Mouse (Mus musculus) intestine, embryonic 15.5 days (tissue): ENCODE measurements at regions not wholly inside any gene's neighbourhood (a gene's known extent, or its start where the extent isn't known, plus 50 kb on each side); places are given as distances from the start of the nearest gene placed in this dataset.
A peak's percentile ranks its signal among the peaks of the same experiment; 100 is the strongest.

Experiments
- ATAC-seq: fragments of 200-750 bp; cut with Nextera tagmentation; 2 replicates; pipeline ENCODE4 v1.8.0; 2017; ENCODE audit warnings: moderate TSS enrichment, moderate library complexity
- H3K27ac ChIP-seq: fragments of 300-500 bp; sonication (generic); 2 replicates; pipeline ENCODE4 v1.5.1; 2015; ENCODE audit warnings: mild to moderate bottlenecking, inconsistent platforms
- H3K27me3 ChIP-seq: fragments of 300-500 bp; sonication (generic); replicated peaks from 2 replicates; pipeline ENCODE4 v1.6.1; 2015; ENCODE audit warnings: inconsistent platforms
- H3K36me3 ChIP-seq: fragments of 300-500 bp; sonication (generic); 2 replicates; pipeline ENCODE4 v1.6.1; 2015; ENCODE audit warnings: inconsistent platforms
- H3K4me1 ChIP-seq: fragments of 300-500 bp; sonication (generic); replicated peaks from 2 replicates; pipeline ENCODE4 v1.6.1; 2015; ENCODE audit warnings: inconsistent platforms
- H3K4me2 ChIP-seq: fragments of 300-500 bp; sonication (generic); replicated peaks from 2 replicates; pipeline ENCODE4 v1.6.1; 2015; ENCODE audit warnings: mild to moderate bottlenecking, inconsistent platforms
- H3K4me3 ChIP-seq: fragments of 300-500 bp; sonication (generic); replicated peaks from 2 replicates; pipeline ENCODE4 v1.5.1; 2015; ENCODE audit warnings: inconsistent platforms
- H3K9ac ChIP-seq: fragments of 300-500 bp; sonication (generic); 2 replicates; pipeline ENCODE4 v1.6.1; 2015; ENCODE audit warnings: inconsistent platforms
- H3K9me3 ChIP-seq: fragments of 300-500 bp; sonication (generic); 2 replicates; pipeline ENCODE4 v1.6.1; 2016; ENCODE audit warnings: inconsistent platforms
- WGBS: fragments of 180-500 bp; shearing (Covaris S2); methylation state at CpG from one replicate; pipeline ENCODE4 v1.1.7; 2015; 5-methylcytosine and 5-hydroxymethylcytosine counted together

DNA sequence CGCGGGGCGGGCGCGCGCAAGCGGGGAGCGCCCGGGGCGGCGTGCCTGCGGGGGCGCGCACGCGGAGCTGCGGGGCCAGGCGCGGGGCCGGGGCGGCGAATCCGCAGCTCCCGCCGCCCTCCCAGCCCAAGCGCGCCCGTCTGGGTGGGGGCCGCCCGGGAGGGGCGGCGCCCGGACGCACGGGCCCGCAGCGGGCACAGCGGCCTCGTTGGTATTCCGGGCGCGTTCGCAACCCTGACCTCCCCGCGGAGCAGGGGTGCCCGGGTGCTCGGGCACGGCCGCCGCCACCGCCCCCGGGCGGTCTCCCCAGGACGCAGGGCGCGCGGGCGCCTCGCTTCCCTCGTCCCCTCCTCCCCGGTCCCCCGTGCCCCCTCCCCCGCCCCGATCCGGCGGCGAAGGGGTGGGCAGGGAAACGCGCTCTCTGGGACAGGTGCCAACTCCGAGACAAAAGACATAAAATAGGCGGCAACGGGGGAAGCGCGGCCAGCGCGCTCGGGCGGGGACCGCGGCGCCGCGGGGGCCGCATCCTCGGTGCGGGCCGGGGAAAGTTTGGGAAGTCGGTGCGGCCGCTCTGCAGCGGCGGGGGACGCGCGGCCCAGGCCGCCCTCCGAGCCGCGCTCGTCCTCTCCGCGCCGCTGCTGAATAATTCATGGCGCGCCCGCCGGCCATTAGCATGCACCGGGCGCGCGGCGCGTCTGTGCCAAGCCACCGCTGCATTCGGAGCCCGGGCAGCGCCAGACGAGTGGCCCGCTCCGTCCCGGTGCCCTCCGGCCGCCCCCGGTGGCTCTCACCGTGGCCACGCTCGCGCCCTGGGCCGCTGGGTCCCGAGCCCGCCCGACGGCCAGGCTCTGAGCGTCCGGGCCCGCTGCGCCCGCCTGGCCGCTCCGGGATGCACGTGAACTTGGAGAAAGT, 63.7 kb upstream of the Ppara start:
- Histone ChIP-seq H3K4me1 (peaks cover 8% of the 10 kb centered on the region), H3K36me3 (no peaks in the 10 kb centered on the region), H3K4me3 (peak overlapping the region; percentile 76), H3K9ac (peak overlapping the region; percentile 94), H3K9me3 (no peaks in the 10 kb centered on the region), H3K27ac (peak overlapping the region; percentile 95), H3K27me3 (peaks cover 39% of the 10 kb centered on the region), H3K4me2 (peak overlapping the region; percentile 85)
- WGBS: under 1% methylated on average over 109 of the region's 141 CpGs
- peak; percentile 80 for ATAC-seq

DNA sequence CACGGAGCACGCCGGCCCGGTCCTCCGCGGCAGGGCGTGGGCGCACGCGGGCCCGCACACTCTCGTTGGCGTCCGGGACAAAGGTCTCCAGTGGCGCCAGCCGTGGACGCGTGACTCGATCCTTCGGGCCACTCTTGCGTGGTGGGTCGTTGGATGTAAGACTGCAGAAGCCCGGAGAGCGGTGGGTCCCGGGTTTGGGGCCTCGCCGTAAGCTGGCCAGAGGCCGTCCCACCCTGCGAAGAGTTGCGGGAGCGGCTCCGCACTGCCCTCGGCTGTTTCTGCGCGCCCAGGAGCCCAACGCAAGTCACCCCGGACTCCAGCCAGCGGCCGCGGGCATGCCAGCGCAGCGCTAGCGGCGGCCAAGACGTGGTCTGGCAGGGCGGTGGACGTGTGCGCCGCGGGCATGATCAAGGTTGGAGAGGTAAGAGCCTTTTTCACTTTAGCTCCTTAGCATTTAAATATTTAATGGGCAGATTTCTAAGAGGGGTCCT, 63.0 kb upstream of the Ppara start:
- H3K4me1 ChIP-seq: peaks cover 8% of the 10 kb centered on the region
- WGBS: 2% methylated on average over 50 of the region's 50 CpGs
- ATAC-seq: 0 out of 2 replicates have a peak, but pooled peaks have one; percentile 1

DNA sequence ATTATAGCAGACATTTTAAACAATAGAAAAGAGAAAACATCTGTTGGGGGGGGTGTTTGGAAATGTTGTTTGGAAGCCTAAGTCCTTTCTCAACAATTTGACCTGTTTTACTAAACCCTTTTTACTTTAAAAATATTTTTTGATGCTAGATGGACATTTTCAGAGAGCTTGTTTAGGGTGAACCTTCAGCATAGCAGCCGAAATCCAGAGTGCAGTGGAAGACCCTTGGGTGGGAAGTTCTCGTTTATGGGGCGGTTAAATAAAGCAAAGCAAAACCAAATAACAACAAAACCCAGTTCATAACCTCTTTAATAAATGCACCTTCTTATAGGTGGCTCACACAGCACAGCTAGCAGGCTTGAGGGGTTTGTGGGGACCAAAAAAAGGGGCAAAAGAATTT, 62.4 kb upstream of the Ppara start:
- Histone ChIP-seq H3K27ac (no peak overlapping the region), H3K27me3 (peaks cover 39% of the 10 kb centered on the region), H3K4me2 (peak overlapping the region; percentile 85), H3K9me3 (no peaks in the 10 kb centered on the region), H3K9ac (peak overlapping the region; percentile 94), H3K4me1 (peaks cover 8% of the 10 kb centered on the region), H3K36me3 (no peaks in the 10 kb centered on the region), H3K4me3 (peak overlapping the region; percentile 76)
- 64% methylated on average over 3 of the region's 3 CpGs for WGBS
- no peak for ATAC-seq

More for the DNA sequence above, 63.0 kb upstream of the Ppara start:
- H3K27ac ChIP-seq: peak overlapping the region; percentile 95
- H3K9ac ChIP-seq: peak overlapping the region; percentile 94
- H3K4me2 ChIP-seq: peak overlapping the region; percentile 85
- peaks cover 39% of the 10 kb centered on the region for H3K27me3 ChIP-seq
- H3K36me3 ChIP-seq: no peaks in the 10 kb centered on the region
- peak overlapping the region; percentile 76 for H3K4me3 ChIP-seq
- H3K9me3 ChIP-seq: no peaks in the 10 kb centered on the region

DNA sequence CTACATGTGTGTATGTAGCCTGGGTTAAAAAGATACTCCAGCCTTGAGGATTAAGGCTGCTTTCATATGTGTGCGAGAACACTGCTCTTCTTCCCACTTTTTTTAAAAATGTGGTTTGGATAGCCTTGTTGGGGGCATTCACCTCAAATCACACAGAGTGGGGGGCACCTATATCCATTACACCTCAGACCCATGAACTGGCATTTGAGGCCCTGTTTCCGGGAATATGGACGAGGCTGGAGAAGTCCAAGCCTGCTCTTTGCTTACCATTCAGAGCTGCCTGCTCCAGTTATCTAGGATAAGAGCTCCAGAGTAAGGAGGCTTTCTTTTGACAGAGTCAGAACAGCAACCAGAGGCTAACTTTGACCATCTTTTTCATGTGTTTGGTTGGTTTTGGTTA, 61.9 kb upstream of the Ppara start:
- peak overlapping the region; percentile 76 for H3K4me3 ChIP-seq
- H3K9me3 ChIP-seq: no peaks in the 10 kb centered on the region
- H3K36me3 ChIP-seq: no peaks in the 10 kb centered on the region
- no peak overlapping the region for H3K27ac ChIP-seq
- H3K27me3 ChIP-seq: peaks cover 39% of the 10 kb centered on the region
- H3K9ac ChIP-seq: peak overlapping the region; percentile 26
- peaks cover 8% of the 10 kb centered on the region for H3K4me1 ChIP-seq
- whole genome bisulfite sequencing: 57% methylated on average over 3 of the region's 3 CpGs
- H3K4me2 ChIP-seq: peak overlapping the region; percentile 85
- ATAC-seq: no peak

DNA sequence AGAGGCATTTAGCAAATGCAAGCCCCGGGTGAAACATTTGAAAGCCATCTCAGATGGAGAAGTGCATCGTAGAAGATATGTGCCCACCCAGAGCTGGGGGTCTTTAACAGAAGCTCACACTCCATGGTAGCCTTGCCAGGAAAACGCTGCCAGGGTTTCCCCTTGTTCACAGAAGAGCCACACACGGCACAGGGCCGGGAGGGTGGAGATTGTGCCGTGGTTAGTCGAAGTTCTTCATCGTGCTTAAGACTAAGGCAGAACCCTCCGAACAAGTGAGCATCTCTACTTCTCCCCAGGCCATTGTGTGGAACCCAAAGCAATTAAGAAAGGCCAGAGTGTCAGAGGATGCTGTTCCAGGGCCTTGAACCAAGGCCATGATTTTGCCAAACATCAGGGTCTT, 61.3 kb upstream of the Ppara start:
- H3K9ac ChIP-seq: peak overlapping the region; percentile 21; the same call in 1 of the 2 replicates
- WGBS: 77% methylated on average over 9 of the region's 9 CpGs

DNA sequence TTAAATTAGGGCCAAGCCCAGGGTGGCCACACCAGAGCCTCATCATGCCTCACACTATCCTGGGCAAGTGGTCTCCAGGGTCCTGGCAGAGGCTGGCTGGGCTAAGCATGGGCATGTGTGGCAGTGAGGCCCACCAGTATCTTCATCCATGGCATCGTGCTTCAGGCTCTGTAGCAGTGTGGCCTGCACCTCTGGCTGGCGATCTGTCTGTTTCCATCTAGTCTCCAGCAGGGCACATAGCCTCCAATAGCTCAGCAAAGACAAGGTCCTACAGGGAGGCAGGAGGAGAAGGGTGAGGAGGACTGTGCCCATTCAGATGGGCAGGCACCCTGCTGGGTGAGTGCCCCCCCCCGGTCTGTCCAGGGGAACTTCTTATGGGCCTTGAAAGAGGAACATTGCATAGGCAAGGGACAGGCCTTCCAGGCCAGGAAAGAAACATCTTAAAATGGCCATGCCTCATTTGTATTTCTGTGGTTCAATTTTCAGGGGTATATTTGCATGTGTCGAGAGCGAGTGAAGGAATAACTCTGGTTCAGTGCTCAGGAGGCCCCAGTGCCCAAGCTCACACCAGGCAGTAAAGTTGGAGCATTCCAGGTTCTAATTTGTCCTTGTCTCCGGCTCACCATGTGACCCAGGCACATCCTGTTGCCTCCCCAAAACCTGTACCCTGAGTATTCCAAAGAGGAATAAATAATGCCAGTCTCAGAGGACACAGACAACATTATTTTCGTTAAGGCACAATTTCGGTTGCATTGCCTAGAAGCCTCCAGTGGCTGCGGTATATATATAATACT, 60.4 kb upstream of the Ppara start:
- Histone ChIP-seq H3K9me3 (no peaks in the 10 kb centered on the region), H3K4me3 (0 out of 2 replicates have a peak overlapping the region, but pooled peaks have one; percentile 6), H3K27me3 (peaks cover 36% of the 10 kb centered on the region), H3K27ac (no peak overlapping the region), H3K4me1 (peaks cover 10% of the 10 kb centered on the region), H3K4me2 (peak overlapping the region; percentile 85), H3K9ac (0 out of 2 replicates have a peak overlapping the region, but pooled peaks have one; percentile 12), H3K36me3 (no peaks in the 10 kb centered on the region)
- WGBS: 86% methylated on average over 9 of the region's 9 CpGs
- no peak for ATAC-seq

More for the DNA sequence above, 61.3 kb upstream of the Ppara start:
- Histone ChIP-seq H3K36me3 (no peaks in the 10 kb centered on the region), H3K4me3 (peak overlapping the region; percentile 20), H3K9me3 (no peaks in the 10 kb centered on the region), H3K27ac (no peak overlapping the region), H3K4me1 (peaks cover 8% of the 10 kb centered on the region), H3K4me2 (peak overlapping the region; percentile 85), H3K27me3 (peaks cover 39% of the 10 kb centered on the region)
- ATAC-seq: no peak

DNA sequence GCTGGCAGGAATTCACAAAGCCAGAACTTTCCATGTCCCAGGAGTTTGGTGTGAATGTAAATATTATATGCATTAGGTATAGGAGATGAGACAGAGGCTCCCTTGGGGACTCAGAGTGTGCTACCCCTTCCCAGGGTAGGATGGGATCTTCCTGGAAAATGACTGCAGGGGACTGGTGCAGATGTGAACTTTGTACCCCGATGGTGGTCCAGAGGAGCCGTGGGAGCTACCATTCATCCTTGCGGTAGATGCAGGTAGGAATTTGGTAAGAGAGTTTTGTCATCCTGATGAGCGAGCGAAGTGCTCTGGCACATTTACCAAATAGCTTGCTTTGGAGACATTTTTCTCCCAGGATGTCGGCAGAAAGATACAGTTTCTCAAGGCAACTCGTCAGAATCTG, 59.7 kb upstream of the Ppara start:
- no peak overlapping the region for H3K4me3 ChIP-seq
- no peak for ATAC-seq
- no peak overlapping the region for H3K9ac ChIP-seq
- H3K4me1 ChIP-seq: peaks cover 8% of the 10 kb centered on the region
- no peak overlapping the region for H3K27ac ChIP-seq
- no peaks in the 10 kb centered on the region for H3K9me3 ChIP-seq
- H3K4me2 ChIP-seq: no peak overlapping the region
- WGBS: 86% methylated on average over 7 of the region's 7 CpGs
- peaks cover 29% of the 10 kb centered on the region for H3K27me3 ChIP-seq
- no peaks in the 10 kb centered on the region for H3K36me3 ChIP-seq

DNA sequence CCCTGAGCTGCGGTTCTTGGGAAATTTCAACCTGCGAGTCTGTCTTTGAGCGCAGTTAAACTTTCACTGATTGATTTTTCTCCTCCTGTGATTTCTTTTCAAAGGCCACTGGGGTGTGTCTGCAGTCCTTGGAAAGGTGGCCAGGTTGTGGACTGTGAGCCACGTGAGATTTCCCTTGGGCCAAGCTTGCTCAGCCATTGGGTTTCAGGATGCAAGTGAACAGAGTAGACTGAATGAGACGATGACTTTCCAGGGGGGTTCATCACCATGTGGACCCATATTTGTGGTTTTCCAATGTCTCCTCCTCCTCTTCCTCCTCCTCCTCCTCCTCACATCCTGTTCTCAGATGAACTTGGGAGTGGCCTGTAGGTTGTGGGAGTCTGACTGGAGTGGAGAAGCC, 59.0 kb upstream of the Ppara start:
- H3K4me2 ChIP-seq: no peak overlapping the region
- WGBS: 70% methylated on average over 5 of the region's 5 CpGs
- no peak overlapping the region for H3K27ac ChIP-seq
- no peak overlapping the region for H3K4me3 ChIP-seq
- no peaks in the 10 kb centered on the region for H3K36me3 ChIP-seq
- peaks cover 23% of the 10 kb centered on the region for H3K27me3 ChIP-seq
- H3K4me1 ChIP-seq: peaks cover 8% of the 10 kb centered on the region
- H3K9ac ChIP-seq: no peak overlapping the region
- H3K9me3 ChIP-seq: no peaks in the 10 kb centered on the region
- ATAC-seq: no peak

DNA sequence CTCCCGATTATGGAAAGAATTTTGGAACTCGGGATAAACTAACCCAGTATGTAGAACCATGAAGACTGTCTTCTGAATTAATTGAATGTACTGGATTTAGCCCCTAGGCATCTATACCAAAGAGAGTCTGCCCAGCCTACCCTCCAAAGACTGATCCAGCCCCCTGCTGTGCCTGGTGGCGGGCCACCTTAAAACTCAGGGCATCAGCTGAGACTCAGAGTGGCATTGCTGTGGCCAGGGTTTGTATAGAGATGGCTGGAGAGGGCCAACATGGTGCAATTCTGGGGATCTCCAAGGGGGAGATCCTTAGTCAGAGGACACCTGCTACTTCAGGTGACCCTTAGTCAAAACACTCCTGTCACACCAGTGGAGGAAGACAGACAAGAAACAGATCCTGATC, 58.6 kb upstream of the Ppara start:
- H3K4me1 ChIP-seq: peaks cover 10% of the 10 kb centered on the region
- no peaks in the 10 kb centered on the region for H3K9me3 ChIP-seq
- H3K36me3 ChIP-seq: no peaks in the 10 kb centered on the region
- H3K27me3 ChIP-seq: peaks cover 19% of the 10 kb centered on the region
- H3K9ac ChIP-seq: no peak overlapping the region
- H3K4me3 ChIP-seq: no peak overlapping the region
- 91% methylated on average over 3 of the region's 3 CpGs for WGBS
- ATAC-seq: no peak
- H3K27ac ChIP-seq: no peak overlapping the region
- no peak overlapping the region for H3K4me2 ChIP-seq

DNA sequence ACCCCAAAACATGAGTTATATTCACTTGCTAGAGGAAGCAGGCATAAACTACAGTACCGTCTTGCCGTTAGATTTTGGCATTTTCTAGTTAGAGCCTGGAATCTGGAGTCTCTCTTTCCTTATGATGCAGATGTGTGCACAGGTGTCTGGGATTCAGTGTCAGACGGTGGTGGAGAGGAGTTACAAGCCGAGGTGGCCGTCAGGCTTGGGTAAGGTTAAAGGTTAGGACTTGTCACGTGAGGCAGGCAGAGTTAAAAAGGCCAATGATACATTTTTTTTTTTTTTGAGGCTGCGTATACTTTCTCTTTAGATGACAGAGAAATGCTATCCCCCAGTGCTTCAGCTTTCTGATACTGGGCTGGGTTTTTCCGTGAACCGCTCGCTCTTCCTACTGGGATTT, 57.9 kb upstream of the Ppara start:
- ATAC-seq: no peak
- peaks cover 12% of the 10 kb centered on the region; the same call in 1 of the 2 replicates for H3K27me3 ChIP-seq
- H3K4me2 ChIP-seq: no peak overlapping the region
- no peak overlapping the region for H3K27ac ChIP-seq
- no peaks in the 10 kb centered on the region for H3K36me3 ChIP-seq
- no peaks in the 10 kb centered on the region for H3K9me3 ChIP-seq
- WGBS: 67% methylated on average over 10 of the region's 10 CpGs
- H3K4me1 ChIP-seq: peaks cover 10% of the 10 kb centered on the region
- no peak overlapping the region for H3K9ac ChIP-seq
- no peak overlapping the region for H3K4me3 ChIP-seq

DNA sequence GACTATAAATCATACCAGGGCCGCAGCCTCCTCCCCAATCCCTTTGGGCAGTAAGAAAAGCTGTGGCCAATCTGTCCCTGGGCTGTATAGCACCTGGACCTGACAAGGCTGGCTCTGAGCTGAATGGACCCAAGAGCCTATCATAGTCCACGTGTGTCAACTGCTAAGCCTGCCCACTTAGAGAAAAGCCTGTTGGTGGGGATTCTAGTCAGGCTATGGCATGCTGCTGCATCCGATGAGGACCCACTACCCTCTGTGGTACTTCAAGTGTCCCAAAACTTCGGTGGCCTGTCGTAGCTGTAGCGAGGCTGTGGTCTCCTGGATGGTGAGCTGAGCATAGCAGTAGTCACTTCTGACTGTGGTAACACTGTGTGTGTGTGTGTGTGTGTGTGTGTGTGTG, 57.4 kb upstream of the Ppara start:
- H3K9ac ChIP-seq: no peak overlapping the region
- 79% methylated on average over 6 of the region's 6 CpGs for WGBS
- no peak for ATAC-seq
- H3K27me3 ChIP-seq: peaks cover 9% of the 10 kb centered on the region; the same call in 1 of the 2 replicates
- H3K36me3 ChIP-seq: no peaks in the 10 kb centered on the region
- H3K9me3 ChIP-seq: no peaks in the 10 kb centered on the region
- no peak overlapping the region for H3K27ac ChIP-seq
- no peak overlapping the region for H3K4me2 ChIP-seq
- H3K4me1 ChIP-seq: peaks cover 10% of the 10 kb centered on the region
- H3K4me3 ChIP-seq: no peak overlapping the region

DNA sequence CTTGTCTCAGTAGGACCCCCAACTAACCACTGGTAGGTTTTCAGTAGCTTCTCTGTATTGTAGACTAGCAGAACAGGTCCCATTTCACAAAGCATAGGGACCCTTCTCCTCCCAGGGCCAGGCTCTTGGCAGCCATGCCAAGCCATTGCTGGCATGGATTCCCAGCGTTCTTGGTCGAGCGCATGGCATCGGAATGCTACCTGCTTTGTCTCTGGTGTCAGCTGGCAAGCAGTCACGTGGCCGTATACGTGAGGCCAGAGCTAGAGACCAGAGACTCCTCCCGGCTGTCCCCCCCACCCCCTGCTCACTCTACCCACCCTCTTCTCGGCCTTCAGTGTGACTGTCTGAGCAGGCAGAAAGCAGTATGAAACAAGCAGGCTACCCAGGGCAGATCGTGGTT, 56.9 kb upstream of the Ppara start:
- Histone ChIP-seq H3K4me3 (no peak overlapping the region), H3K36me3 (no peaks in the 10 kb centered on the region), H3K27me3 (peaks cover 8% of the 10 kb centered on the region; the same call in 1 of the 2 replicates), H3K9me3 (no peaks in the 10 kb centered on the region), H3K9ac (no peak overlapping the region), H3K4me1 (peaks cover 10% of the 10 kb centered on the region), H3K4me2 (no peak overlapping the region), H3K27ac (no peak overlapping the region)
- ATAC-seq: no peak
- 89% methylated on average over 10 of the region's 10 CpGs for WGBS
